Mouse (Mus musculus) kidney, postnatal 0 days (tissue): ENCODE measurements at regions not wholly inside any gene's neighbourhood (a gene's known extent, or its start where the extent isn't known, plus 50 kb on each side); places are given as distances from the start of the nearest gene placed in this dataset.
A peak's percentile ranks its signal among the peaks of the same experiment; 100 is the strongest.

Experiments used
- ATAC-seq: fragments of 200-750 bp; cut with Nextera tagmentation; replicated peaks from 2 replicates; pipeline ENCODE4 v1.8.0; 2017; ENCODE audit warnings: low read depth, moderate number of reproducible peaks, moderate TSS enrichment, moderate library complexity; ENCODE audit not compliant: low FRiP score
- DNase-seq: peaks from one replicate; pipeline ENCODE4 v3.0.0-alpha.2; 2016; ENCODE audit warnings: low spot score
- H3K27ac ChIP-seq: fragments of 300-500 bp; sonication (generic); 2 replicates; pipeline ENCODE4 v1.5.1; 2014; ENCODE audit warnings: mild to moderate bottlenecking
- H3K27me3 ChIP-seq: fragments of 300-500 bp; sonication (generic); 2 replicates; pipeline ENCODE4 v1.6.1; 2014; ENCODE audit warnings: low read length, mixed read lengths; ENCODE audit not compliant: insufficient read depth
- H3K36me3 ChIP-seq: fragments of 300-500 bp; sonication (generic); 2 replicates; pipeline ENCODE4 v1.6.1; 2014; ENCODE audit warnings: low read length, mixed read lengths; ENCODE audit not compliant: insufficient read depth
- H3K4me1 ChIP-seq: fragments of 300-500 bp; sonication (generic); replicated peaks from 2 replicates; pipeline ENCODE4 v1.6.1; 2014; ENCODE audit warnings: antibody characterized with exemption, low read length, mixed read lengths; ENCODE audit not compliant: insufficient read depth
- H3K4me2 ChIP-seq: fragments of 300-500 bp; sonication (generic); 2 replicates; pipeline ENCODE4 v1.6.1; 2014; ENCODE audit warnings: mild to moderate bottlenecking, low read length, moderate library complexity, mixed read lengths
- H3K4me3 ChIP-seq: fragments of 300-500 bp; sonication (generic); replicated peaks from 2 replicates; pipeline ENCODE4 v1.5.1; 2014; ENCODE audit warnings: low read depth, low read length
- H3K9ac ChIP-seq: fragments of 300-500 bp; sonication (generic); 2 replicates; pipeline ENCODE4 v1.6.1; 2014; ENCODE audit warnings: low read depth, low read length
- H3K9me3 ChIP-seq: fragments of 300-500 bp; sonication (generic); replicated peaks from 2 replicates; pipeline ENCODE4 v1.6.1; 2016; ENCODE audit warnings: low read length, inconsistent platforms, mixed read lengths
- CTCF ChIP-seq: IDR thresholded peaks from 2 replicates; pipeline ENCODE4 v1.5.1; 2016; ENCODE audit warnings: antibody characterized with exemption, low read depth, mild to moderate bottlenecking, moderate library complexity
- WGBS: fragments of 180-500 bp; shearing (Covaris S2); extraction: QIAGEN DNeasy Blood & Tissue Kit; methylation state at CpG from one replicate; pipeline ENCODE4 v1.1.7; 2014; 5-methylcytosine and 5-hydroxymethylcytosine counted together

- no peak overlapping the region for H3K4me3 ChIP-seq
- no peaks in the 10 kb centered on the region for H3K9me3 ChIP-seq
- H3K9ac ChIP-seq = no peak overlapping the region
- H3K27ac ChIP-seq = no peak overlapping the region
- H3K36me3 ChIP-seq = no peaks in the 10 kb centered on the region
- ATAC-seq (no peak), DNase-seq (no peak)
- H3K27me3 ChIP-seq = no peaks in the 10 kb centered on the region
- no peak overlapping the region for H3K4me2 ChIP-seq
- no peaks in the 10 kb centered on the region for H3K4me1 ChIP-seq
- TF ChIP-seq CTCF = no peak
- WGBS = 91% methylated on average over 8 of the region's 8 CpGs
These were observed 126.0 kb downstream of the Dusp6 start for GRCm38 (mm10) chr10:99388986-99389385.

- TF ChIP-seq CTCF = no peak
- 53% methylated on average over 7 of the region's 7 CpGs for WGBS
- no peak for DNase-seq
These were observed 127.7 kb downstream of the Dusp6 start for GRCm38 (mm10) chr10:99390609-99391183.

GRCm38 (mm10) chr10:99391725-99392124, 128.7 kb downstream of the Dusp6 start:
- DNase-seq (no peak), ATAC-seq (no peak)
- H3K4me2 ChIP-seq = no peak overlapping the region
- H3K9ac ChIP-seq = no peak overlapping the region
- H3K27me3 ChIP-seq = no peaks in the 10 kb centered on the region
- TF ChIP-seq CTCF = no peak
- no peak overlapping the region for H3K4me3 ChIP-seq
- no peaks in the 10 kb centered on the region for H3K36me3 ChIP-seq
- no peaks in the 10 kb centered on the region for H3K9me3 ChIP-seq
- H3K27ac ChIP-seq = no peak overlapping the region
- H3K4me1 ChIP-seq = no peaks in the 10 kb centered on the region
- WGBS = 85% methylated on average over 6 of the region's 6 CpGs

More at GRCm38 (mm10) chr10:99390609-99391183, 127.7 kb downstream of the Dusp6 start:
- Histone ChIP-seq H3K9me3 (no peaks in the 10 kb centered on the region), H3K4me1 (no peaks in the 10 kb centered on the region), H3K27ac (no peak overlapping the region), H3K27me3 (no peaks in the 10 kb centered on the region), H3K4me3 (no peak overlapping the region), H3K9ac (no peak overlapping the region), H3K36me3 (no peaks in the 10 kb centered on the region), H3K4me2 (no peak overlapping the region)
- no peak for ATAC-seq

GRCm38 (mm10) chr10:99392979-99393378, 129.9 kb downstream of the Dusp6 start:
- Histone ChIP-seq H3K4me3 (no peak overlapping the region), H3K27ac (no peak overlapping the region), H3K4me2 (no peak overlapping the region), H3K27me3 (no peaks in the 10 kb centered on the region), H3K9ac (no peak overlapping the region), H3K9me3 (no peaks in the 10 kb centered on the region), H3K4me1 (no peaks in the 10 kb centered on the region), H3K36me3 (no peaks in the 10 kb centered on the region)
- WGBS = 79% methylated on average over 5 of the region's 5 CpGs
- no peak for DNase-seq
- no peak for ATAC-seq
- TF ChIP-seq CTCF = no peak

- ATAC-seq = no peak
- Histone ChIP-seq H3K27ac (no peak overlapping the region), H3K4me3 (no peak overlapping the region), H3K4me1 (no peaks in the 10 kb centered on the region), H3K9ac (no peak overlapping the region), H3K4me2 (no peak overlapping the region), H3K36me3 (no peaks in the 10 kb centered on the region), H3K27me3 (no peaks in the 10 kb centered on the region), H3K9me3 (no peaks in the 10 kb centered on the region)
- TF ChIP-seq CTCF = no peak
- 31% methylated on average over 8 of the region's 8 CpGs for WGBS
- DNase-seq = peak; percentile 45
These were observed 130.5 kb downstream of the Dusp6 start for GRCm38 (mm10) chr10:99393523-99393922.

- no peak for ATAC-seq
- no peak overlapping the region for H3K9ac ChIP-seq
These were observed 132.4 kb downstream of the Dusp6 start for GRCm38 (mm10) chr10:99395411-99395810.

GRCm38 (mm10) chr10:99396630-99397029, 133.6 kb downstream of the Dusp6 start:
- Histone ChIP-seq H3K4me3 (no peak overlapping the region), H3K9me3 (no peaks in the 10 kb centered on the region), H3K36me3 (no peaks in the 10 kb centered on the region), H3K27me3 (no peaks in the 10 kb centered on the region), H3K27ac (no peak overlapping the region), H3K4me2 (no peak overlapping the region), H3K4me1 (no peaks in the 10 kb centered on the region), H3K9ac (no peak overlapping the region)
- no peak for DNase-seq
- ATAC-seq = no peak
- WGBS = 62% methylated on average over 3 of the region's 3 CpGs
- no peak for TF ChIP-seq CTCF

More at GRCm38 (mm10) chr10:99395411-99395810, 132.4 kb downstream of the Dusp6 start:
- no peak for TF ChIP-seq CTCF
- WGBS = 69% methylated on average over 1 of the region's 1 CpGs
- H3K36me3 ChIP-seq = no peaks in the 10 kb centered on the region
- H3K27me3 ChIP-seq = no peaks in the 10 kb centered on the region
- H3K27ac ChIP-seq = no peak overlapping the region
- H3K4me1 ChIP-seq = no peaks in the 10 kb centered on the region
- no peak overlapping the region for H3K4me2 ChIP-seq
- H3K4me3 ChIP-seq = no peak overlapping the region
- DNase-seq = no peak
- H3K9me3 ChIP-seq = no peaks in the 10 kb centered on the region
